Mouse (Mus musculus): Measurements from ENCODE around the gene Cmip.

Gene Cmip

GRCm38 (mm10) chr8:117498915-117499540 lies 242.2 kb downstream of the Cmip start:
- no peak for DNase-seq (ENCODE audit: extremely low read depth, low read depth)

DNA sequence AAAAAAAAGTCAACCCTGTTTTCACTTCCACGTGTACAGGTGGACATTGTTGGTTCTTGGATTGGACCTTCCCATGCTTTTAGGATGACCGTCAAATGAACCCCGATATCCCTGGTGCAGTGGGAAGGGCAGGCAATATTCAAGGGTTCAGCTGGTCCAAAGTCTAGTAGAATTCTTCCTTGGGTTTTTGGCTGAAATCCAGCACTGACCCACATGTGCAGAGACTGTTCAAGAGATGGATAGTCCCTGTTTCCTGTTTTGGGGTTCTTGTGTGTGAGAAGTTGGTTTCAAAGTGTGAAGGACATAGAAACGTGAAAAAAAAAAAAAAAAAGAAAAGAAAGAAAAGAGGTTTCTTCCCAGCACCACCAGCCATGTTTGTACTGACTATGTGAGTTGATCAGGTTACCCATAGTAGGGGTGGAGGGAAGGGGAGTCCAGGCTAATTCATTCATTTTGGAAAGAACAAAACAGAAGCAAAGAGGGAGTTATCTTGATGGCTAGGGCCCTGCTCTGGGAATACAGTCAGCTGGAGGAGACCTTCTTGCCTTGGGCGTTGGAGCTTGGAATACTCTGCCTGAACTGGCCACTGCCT lies 243.5 kb downstream of the Cmip start:
- no peak for DNase-seq (ENCODE audit: extremely low read depth, low read depth)

- DNase-seq (ENCODE audit: extremely low read depth, low read depth) = no peak
Measured at GRCm38 (mm10) chr8:117501323-117501722, 244.5 kb downstream of the Cmip start.

DNA sequence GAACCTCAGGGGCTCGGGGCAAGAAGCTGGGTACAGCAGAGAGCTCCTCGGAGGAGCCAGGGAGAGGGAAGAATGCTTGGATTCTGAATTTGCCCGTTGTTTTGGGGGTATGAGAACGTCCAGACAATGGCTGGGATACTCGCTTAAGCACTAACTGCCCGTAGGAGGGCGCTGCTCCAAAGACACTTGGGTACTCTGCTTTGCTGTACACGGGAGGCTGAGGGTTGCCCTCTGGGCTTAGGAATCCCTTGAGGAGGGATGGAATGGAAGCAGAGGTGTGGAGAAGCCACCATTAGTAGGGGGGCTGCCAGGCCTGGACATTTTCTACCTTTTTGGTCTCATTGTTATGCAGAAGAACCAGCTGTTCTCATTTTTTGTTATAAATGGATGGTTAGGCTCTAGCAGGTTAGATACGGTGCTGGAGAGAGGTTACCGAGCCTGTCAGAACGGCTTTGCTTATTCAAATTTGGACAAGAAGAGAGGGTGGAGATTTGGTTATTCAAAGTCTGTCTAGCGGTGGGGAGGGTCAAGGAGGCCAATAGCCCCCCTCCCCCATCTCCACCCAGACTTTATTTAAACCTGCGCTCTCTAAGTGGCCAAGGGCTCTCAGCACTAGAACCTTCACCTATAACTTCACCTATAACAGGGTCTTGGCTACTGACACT lies 246.7 kb downstream of the Cmip start:
- DNase-seq (ENCODE audit: extremely low read depth, low read depth) = no peak

- no peak for DNase-seq (ENCODE audit: extremely low read depth, low read depth)
Measured at GRCm38 (mm10) chr8:117507703-117508102, 250.8 kb downstream of the Cmip start.

Measured in MEL-GATA-1-ER (cell line).